Mouse (Mus musculus) C2C12 (cell line): ENCODE data around the gene Cct8.

ENCODE experiments used
- CEBPB ChIP-seq: IDR thresholded peaks from one replicate; pipeline ENCODE4 v1.6.1; 2011; ENCODE audit warnings: low read depth, mild to moderate bottlenecking, control low read depth, moderate library complexity
- CTCF ChIP-seq: IDR thresholded peaks from one replicate; pipeline ENCODE4 v1.5.1; 2011; ENCODE audit not compliant: control insufficient read depth, insufficient read depth, insufficient read length
- MAX ChIP-seq: IDR thresholded peaks from one replicate; pipeline ENCODE4 v1.6.1; 2011; ENCODE audit warnings: mild to moderate bottlenecking, control low read depth
- MYOD1 ChIP-seq: IDR thresholded peaks from one replicate; pipeline ENCODE4 v1.6.1; 2011; ENCODE audit warnings: low read depth; ENCODE audit not compliant: control insufficient read depth, insufficient read length
- MYOG ChIP-seq: IDR thresholded peaks from one replicate; pipeline ENCODE4 v1.6.1; 2011; ENCODE audit not compliant: control insufficient read depth, insufficient read length; ENCODE audit errors: extremely low read depth

DNA sequence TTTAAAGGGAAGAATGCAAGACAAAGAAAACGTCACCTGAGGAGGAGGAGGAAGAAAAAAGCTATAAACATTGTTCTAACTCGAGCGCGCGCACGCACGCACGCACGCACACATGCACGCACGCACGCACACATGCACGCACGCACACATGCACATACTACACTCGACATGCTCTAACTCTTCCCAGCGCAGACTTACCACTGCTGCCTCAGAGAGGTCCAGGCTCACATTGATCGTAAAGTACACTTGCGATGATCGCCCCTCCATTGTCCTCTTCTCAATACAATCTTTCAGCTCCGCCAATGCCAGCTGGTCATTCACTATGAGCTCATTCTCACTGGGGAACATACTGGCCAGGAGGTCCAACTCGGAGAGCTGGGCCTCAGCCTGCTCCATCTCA lies 58.6 kb downstream of the Cct8 start:
- TF ChIP-seq CTCF = no peak
- no peak for TF ChIP-seq MYOG
- TF ChIP-seq CEBPB = no peak
- TF ChIP-seq MAX = no peak
- TF ChIP-seq MYOD1 = no peak
